Mouse (Mus musculus) bone marrow macrophage, adult 2 months (primary cell): ENCODE measurements around the gene Plau.

Experiments used
- CTCF ChIP-seq: IDR thresholded peaks from 2 replicates; pipeline ENCODE4 v1.5.1; 2012; ENCODE audit warnings: low read depth, mild to moderate bottlenecking, low read length, moderate library complexity
- POLR2A ChIP-seq: IDR thresholded peaks from 2 replicates; pipeline ENCODE4 v1.6.1; 2012; ENCODE audit warnings: mild to moderate bottlenecking, low read depth, low read length, borderline replicate concordance

DNA sequence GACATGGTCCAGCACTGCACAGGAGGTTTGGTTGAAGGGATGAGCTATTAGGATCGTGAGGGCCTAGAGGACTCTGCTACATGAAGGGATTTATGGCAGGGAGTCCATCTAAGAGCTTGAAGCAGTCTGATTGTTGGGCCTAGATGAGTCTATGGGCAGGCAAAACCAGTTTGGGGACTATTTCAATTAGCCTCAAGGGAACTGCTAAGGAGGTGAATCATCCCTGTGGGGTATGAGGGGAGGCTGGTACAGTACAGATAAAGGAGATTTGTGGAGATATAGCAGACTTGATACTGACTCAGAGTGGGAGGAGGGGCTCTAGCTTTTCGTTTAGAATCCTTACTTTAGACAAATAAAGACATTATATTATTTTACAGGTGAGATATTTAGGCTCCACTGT is 14.0 kb downstream of the Plau start:
- TF ChIP-seq CTCF (no peak), POLR2A (no peak)
